Comparison of ENCODE assay signal across 7 mouse cellular contexts in the genomic region with DNA sequence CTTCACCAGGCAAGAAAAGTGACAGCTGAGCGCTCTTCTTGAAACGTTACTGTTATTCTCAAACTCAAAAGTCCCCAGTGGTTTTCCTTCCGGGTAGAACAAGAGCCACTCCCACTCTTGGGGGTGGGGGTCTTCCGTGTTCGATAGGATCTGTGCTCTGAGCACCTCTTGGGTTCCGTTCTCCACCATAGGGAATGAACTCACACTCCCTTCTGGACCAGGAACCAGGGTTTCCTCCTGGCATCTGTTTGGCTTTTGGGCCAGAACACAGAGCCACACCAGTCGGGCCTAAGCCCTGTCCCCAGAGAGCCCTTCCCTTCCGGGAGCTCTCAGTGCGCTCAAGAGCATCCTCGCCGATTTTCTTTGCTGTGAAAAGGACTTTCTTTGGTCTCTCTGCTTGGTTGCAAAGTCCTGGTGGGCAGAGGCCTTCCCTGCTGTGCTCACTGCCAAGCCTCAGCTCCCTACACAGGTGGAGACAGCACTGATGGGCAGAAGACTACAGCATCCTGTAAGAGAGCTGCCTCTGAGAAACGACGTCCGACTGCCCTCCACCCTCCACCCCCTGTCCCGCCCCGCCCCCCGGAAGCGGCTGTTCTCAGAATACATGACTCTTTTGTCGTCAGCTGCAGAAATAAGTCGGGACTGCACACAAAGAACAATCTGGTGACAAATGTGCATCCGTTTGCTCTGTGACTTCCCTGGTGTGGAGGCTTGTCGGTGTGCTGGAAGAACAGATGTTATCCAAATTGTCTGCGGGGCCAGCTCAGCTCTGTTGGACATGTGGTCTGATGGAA.
DNase-seq lines count a peak whose midpoint lies in the region; ATAC-seq lines count a peak whose summit lies in the region.

No protein-coding gene starts in this region.

- ATAC-seq in embryonic facial prominence, embryonic 11.5 days (replicated peaks; ENCODE audit: insufficient number of reproducible peaks, low FRiP score, low TSS enrichment, low read depth): peak; percentile 63
- peak; percentile 75 for ATAC-seq in limb, embryonic 13.5 days (ENCODE audit: low FRiP score, low read depth)
- ATAC-seq in midbrain, embryonic 15.5 days (replicated peaks): peak; percentile 65

- no peaks in the 10 kb centered on the region; the same call in 1 of the 2 replicates for H3K4me1 ChIP-seq in embryonic facial prominence, embryonic 11.5 days (ENCODE audit: control insufficient read depth, insufficient read depth, low read length)
- peaks cover 15% of the 10 kb centered on the region for H3K4me1 ChIP-seq in limb, embryonic 13.5 days
- peaks cover 17% of the 10 kb centered on the region for H3K4me1 ChIP-seq in midbrain, embryonic 15.5 days

- DNase-seq in adrenal gland, postnatal 10 days: peak; percentile 55
- peak; percentile 46 for DNase-seq in embryonic facial prominence, embryonic 11.5 days (ENCODE audit: low spot score)
- DNase-seq in heart, postnatal 36 days: peak; percentile 20 to 35
- peak; percentile 46 for DNase-seq in testis, postnatal 10 days (ENCODE audit: low spot score)
- no peak for DNase-seq in frontal cortex, postnatal 10 days (ENCODE audit: low spot score in 2 of 2)

- no peaks in the 10 kb centered on the region for H3K9me3 ChIP-seq in embryonic facial prominence, embryonic 11.5 days (replicated peaks; ENCODE audit: control insufficient read depth, low read length)
- H3K9me3 ChIP-seq in limb, embryonic 13.5 days: no peaks in the 10 kb centered on the region
- H3K9me3 ChIP-seq in midbrain, embryonic 15.5 days: no peaks in the 10 kb centered on the region

- H3K27ac ChIP-seq in embryonic facial prominence, embryonic 11.5 days (replicated peaks; ENCODE audit: low read depth, low read length): no peak overlapping the region; the same call in 1 of the 2 replicates
- no peak overlapping the region for H3K27ac ChIP-seq in limb, embryonic 13.5 days
- peak overlapping the region; percentile 8; the same call in 1 of the 2 replicates for H3K27ac ChIP-seq in midbrain, embryonic 15.5 days

- H3K36me3 ChIP-seq in embryonic facial prominence, embryonic 11.5 days (replicated peaks; ENCODE audit: control insufficient read depth, insufficient read depth, low read depth, low read length): no peaks in the 10 kb centered on the region
- no peaks in the 10 kb centered on the region for H3K36me3 ChIP-seq in limb, embryonic 13.5 days
- H3K36me3 ChIP-seq in midbrain, embryonic 15.5 days (replicated peaks): no peaks in the 10 kb centered on the region

- intact Hi-C loops in heart, postnatal 36 days (cut with DNase I): no loop called here

- H3K27me3 ChIP-seq in embryonic facial prominence, embryonic 11.5 days (ENCODE audit: control insufficient read depth, insufficient read depth, low read length): no peaks in the 10 kb centered on the region
- no peaks in the 10 kb centered on the region for H3K27me3 ChIP-seq in limb, embryonic 13.5 days
- no peaks in the 10 kb centered on the region for H3K27me3 ChIP-seq in midbrain, embryonic 15.5 days (replicated peaks)

- 0 out of 2 replicates have a peak overlapping the region, but pooled peaks have one; percentile 13 for H3K4me3 ChIP-seq in embryonic facial prominence, embryonic 11.5 days (ENCODE audit: low read depth, low read length)
- H3K4me3 ChIP-seq in limb, embryonic 13.5 days: peak overlapping the region; percentile 30
- H3K4me3 ChIP-seq in midbrain, embryonic 15.5 days: peak overlapping the region; percentile 6; the same call in 1 of the 2 replicates

- WGBS in embryonic facial prominence, embryonic 11.5 days: 15% methylated on average over 23 of the region's 23 CpGs
- 16% methylated on average over 23 of the region's 23 CpGs for WGBS in limb, embryonic 13.5 days
- WGBS in midbrain, embryonic 15.5 days: 16% methylated on average over 23 of the region's 23 CpGs

- H3K4me2 ChIP-seq in embryonic facial prominence, embryonic 11.5 days (ENCODE audit: low read depth, low read length): peak overlapping the region; percentile 33
- peak overlapping the region; percentile 61 for H3K4me2 ChIP-seq in limb, embryonic 13.5 days (replicated peaks)
- peak overlapping the region; percentile 31 for H3K4me2 ChIP-seq in midbrain, embryonic 15.5 days

- peak overlapping the region; percentile 51 for H3K9ac ChIP-seq in embryonic facial prominence, embryonic 11.5 days (replicated peaks; ENCODE audit: low read length)
- peak overlapping the region; percentile 31; the same call in 1 of the 2 replicates for H3K9ac ChIP-seq in limb, embryonic 13.5 days
- no peak overlapping the region for H3K9ac ChIP-seq in midbrain, embryonic 15.5 days

Comparison
In these comparisons a context has a peak if more than half of its experiments do, and no peak if none do; other contexts are left out.
1. DNase-seq: peak in adrenal gland, postnatal 10 days (single experiment), embryonic facial prominence, embryonic 11.5 days (single experiment), heart, postnatal 36 days (2 of 2) and testis, postnatal 10 days (single experiment); none in frontal cortex, postnatal 10 days (0 of 2).
2. Peak in every context shown above with its lines, with median percentiles within 50 percentile points of each other: ATAC-seq, H3K4me2 ChIP-seq and H3K4me3 ChIP-seq.